Mouse (Mus musculus): ENCODE measurements around the gene Htr5a. TPM values are rescaled to one million over a fixed set of nuclear protein-coding genes. Genes with fewer than 3 reads are reported as not detected.

Gene Htr5a
- total RNA-seq, 4 experiments from 2014 or later = not detected

DNA sequence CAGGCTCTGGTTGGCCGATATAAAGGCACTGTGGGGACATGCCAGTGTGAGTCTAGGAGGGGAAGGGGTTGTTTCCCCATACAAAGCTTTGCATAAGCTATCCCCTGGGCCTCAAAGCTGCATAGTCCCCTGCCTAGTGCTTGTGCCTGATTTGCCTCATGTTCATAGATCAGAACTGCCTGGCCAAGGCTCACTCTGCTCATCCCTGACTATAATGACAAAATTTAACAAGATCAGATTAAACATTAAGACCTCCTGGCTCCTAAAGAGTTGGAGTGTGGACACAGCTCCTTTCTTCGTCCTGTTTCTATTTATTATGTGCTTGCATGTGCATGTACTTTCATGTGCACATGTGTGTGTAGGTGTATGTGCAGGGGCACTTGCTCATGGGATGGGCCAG lies 39.3 kb downstream of the Htr5a start:
- DNase-seq (ENCODE audit: low spot score in 2 of 2) = no peak

- no peak for DNase-seq (ENCODE audit: low spot score in 2 of 2)
Measured at GRCm38 (mm10) chr5:27888080-27888479, 46.1 kb downstream of the Htr5a start.

- DNase-seq (ENCODE audit: low spot score in 2 of 2) = no peak
Measured at GRCm38 (mm10) chr5:27895961-27896360, 54.0 kb downstream of the Htr5a start.

- DNase-seq (ENCODE audit: low spot score in 2 of 2) = no peak
Measured at GRCm38 (mm10) chr5:27899756-27900155, 57.8 kb downstream of the Htr5a start.

DNA sequence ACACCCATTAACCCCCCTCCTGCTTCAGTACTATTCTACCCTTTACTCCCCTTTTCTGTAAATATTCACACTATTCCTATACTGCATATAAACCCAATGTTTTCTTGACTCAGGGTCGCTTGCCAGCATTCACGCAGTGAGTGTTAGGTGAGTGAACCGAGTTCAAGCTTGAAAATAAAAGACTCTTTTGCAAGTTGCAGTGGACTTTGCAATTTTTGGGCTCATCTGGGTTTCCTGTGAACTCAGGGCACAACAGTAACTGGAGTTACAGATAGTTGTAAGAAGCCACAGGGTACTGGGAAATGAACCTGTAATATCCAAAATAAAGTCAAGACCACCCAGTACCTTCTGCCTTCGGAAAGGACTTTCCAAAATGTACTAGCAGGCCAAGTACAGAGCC lies 58.2 kb downstream of the Htr5a start:
- no peak for DNase-seq (ENCODE audit: low spot score in 2 of 2)

Other genes starting within 250 kb of the Htr5a start
- 1 to 10 TPM; 6.0 to 9.9 (median 7.6) TPM for gene Paxip1, start 50.5 kb upstream of the Htr5a start, total RNA-seq (2022)
- 10 to 100 TPM in 2 of 4 experiments, 1 to 10 TPM in 2; 8.7 to 13.3 (median 10.3) TPM for gene Insig1, start 229.2 kb downstream of the Htr5a start, total RNA-seq (2022)

Measured in gastrocnemius, adult 8-10 months (tissue).